22 mouse cellular contexts compared by ENCODE assay signal in genomic region chr13:69944651-69945050, GRCm38 (mm10).
DNase-seq lines count a peak whose midpoint lies in the region; ATAC-seq lines count a peak whose summit lies in the region.
"Had no signal": no experiment of that assay in that cellular context is flagged by ENCODE, and none has a peak within 500 bp of the region (broad histone marks: within the 10 kb centered on the region; RNA-seq: fewer than 3 reads in every experiment).

No protein-coding gene starts in this region.

- no peaks in the 10 kb centered on the region for H3K36me3 ChIP-seq in hindbrain, embryonic 10.5 days
- no peaks in the 10 kb centered on the region for H3K36me3 ChIP-seq in hindbrain, embryonic 14.5 days (replicated peaks; ENCODE audit: control insufficient read depth, insufficient read depth)
- H3K36me3 ChIP-seq: forebrain, embryonic 10.5 days; forebrain, embryonic 15.5 days; intestine, embryonic 15.5 days had no signal

- no peak overlapping the region for H3K4me3 ChIP-seq in hindbrain, embryonic 10.5 days
- no peak overlapping the region for H3K4me3 ChIP-seq in hindbrain, embryonic 14.5 days (replicated peaks; ENCODE audit: low read length)
- H3K4me3 ChIP-seq: forebrain, embryonic 10.5 days; forebrain, embryonic 15.5 days; heart, adult 2 months; intestine, embryonic 15.5 days had no signal

- peaks cover 4% of the 10 kb centered on the region; the same call in 1 of the 2 replicates for H3K9me3 ChIP-seq in hindbrain, embryonic 10.5 days
- H3K9me3 ChIP-seq in hindbrain, embryonic 14.5 days (ENCODE audit: control insufficient read depth, low read length): no peaks in the 10 kb centered on the region
- H3K9me3 ChIP-seq: forebrain, embryonic 10.5 days; forebrain, embryonic 15.5 days; intestine, embryonic 15.5 days had no signal

- no peak overlapping the region for H3K4me2 ChIP-seq in hindbrain, embryonic 14.5 days (replicated peaks)
- H3K4me2 ChIP-seq: forebrain, embryonic 15.5 days; heart, embryonic 11.5 days; intestine, embryonic 15.5 days had no signal

- no peak overlapping the region for H3K9ac ChIP-seq in hindbrain, embryonic 14.5 days
- H3K9ac ChIP-seq: forebrain, embryonic 15.5 days; intestine, embryonic 15.5 days had no signal

- no peaks in the 10 kb centered on the region for H3K27me3 ChIP-seq in hindbrain, embryonic 10.5 days (ENCODE audit: insufficient read depth, poor library complexity, severe bottlenecking)
- H3K27me3 ChIP-seq in hindbrain, embryonic 14.5 days (ENCODE audit: control insufficient read depth, insufficient read depth, low read length): no peaks in the 10 kb centered on the region
- H3K27me3 ChIP-seq: forebrain, embryonic 15.5 days; intestine, embryonic 15.5 days had no signal

- WGBS in hindbrain, embryonic 10.5 days: 14% methylated on average over 1 of the region's 1 CpGs
- 0% methylated on average over 1 of the region's 1 CpGs for WGBS in hindbrain, embryonic 14.5 days

- no peak for ATAC-seq in hindbrain, embryonic 14.5 days (ENCODE audit: low FRiP score)
- ATAC-seq: activated CD4-positive, CD25-positive, alpha-beta regulatory T cell, adult 4 months; CD4-positive, CD25-positive, alpha-beta regulatory T cell, adult 4 months; forebrain, embryonic 15.5 days; hindbrain, embryonic 16.5 days; intestine, embryonic 15.5 days had no signal

- H3K4me1 ChIP-seq in hindbrain, embryonic 10.5 days (replicated peaks): peaks cover 17% of the 10 kb centered on the region
- H3K4me1 ChIP-seq in hindbrain, embryonic 14.5 days (replicated peaks; ENCODE audit: control insufficient read depth, insufficient read depth, low read length): peaks cover 13% of the 10 kb centered on the region
- H3K4me1 ChIP-seq: intestine, embryonic 15.5 days had no signal

- DNase-seq in hindbrain, embryonic 10.5 days (ENCODE audit: low spot score): peak; percentile 15
- DNase-seq in hindbrain, embryonic 14.5 days (ENCODE audit: low spot score): no peak
- DNase-seq in R1 (ENCODE audit: low read depth, low spot score): peak; percentile 12
- DNase-seq in embryo, embryonic 10 days (ENCODE audit: low spot score): peak; percentile 65
- peak; percentile 12 for DNase-seq in embryo, embryonic 9.5 days (ENCODE audit: extremely low spot score)
- DNase-seq in left cerebral cortex, adult 9 months (ENCODE audit: low spot score in 2 of 2): no peak
- DNase-seq: adrenal gland, adult 8-10 months; adrenal gland, postnatal 25 days; cerebellum, adult 11-12 months; cerebellum, adult 8-10 months; cerebellum, postnatal 10 days; cerebellum, postnatal 36 days; gastrocnemius, postnatal 25 days; heart, adult 2 months; kidney, adult 11 months had no signal

- no peak overlapping the region for H3K27ac ChIP-seq in hindbrain, embryonic 10.5 days
- H3K27ac ChIP-seq in hindbrain, embryonic 14.5 days: no peak overlapping the region
- H3K27ac ChIP-seq: forebrain, embryonic 10.5 days; forebrain, embryonic 15.5 days; heart, adult 2 months; intestine, embryonic 15.5 days had no signal

Comparison
In these comparisons a context has a peak if more than half of its experiments do, and no peak if none do; other contexts are left out.
1. DNase-seq: peak in hindbrain, embryonic 10.5 days (single experiment), R1 (single experiment), embryo, embryonic 10 days (single experiment) and embryo, embryonic 9.5 days (single experiment); none in hindbrain, embryonic 14.5 days (single experiment) and left cerebral cortex, adult 9 months (0 of 2).